Mouse (Mus musculus) heart, postnatal 0 days (tissue): Measurements from ENCODE around the gene Trio.

Experiments
- CTCF ChIP-seq: IDR thresholded peaks from 2 replicates; pipeline ENCODE4 v1.5.1; 2016; ENCODE audit warnings: antibody characterized with exemption, control low read depth, low read depth
- EP300 ChIP-seq: IDR thresholded peaks from 2 replicates; pipeline ENCODE4 v1.6.1; 2016; ENCODE audit warnings: antibody characterized with exemption, low read depth

DNA sequence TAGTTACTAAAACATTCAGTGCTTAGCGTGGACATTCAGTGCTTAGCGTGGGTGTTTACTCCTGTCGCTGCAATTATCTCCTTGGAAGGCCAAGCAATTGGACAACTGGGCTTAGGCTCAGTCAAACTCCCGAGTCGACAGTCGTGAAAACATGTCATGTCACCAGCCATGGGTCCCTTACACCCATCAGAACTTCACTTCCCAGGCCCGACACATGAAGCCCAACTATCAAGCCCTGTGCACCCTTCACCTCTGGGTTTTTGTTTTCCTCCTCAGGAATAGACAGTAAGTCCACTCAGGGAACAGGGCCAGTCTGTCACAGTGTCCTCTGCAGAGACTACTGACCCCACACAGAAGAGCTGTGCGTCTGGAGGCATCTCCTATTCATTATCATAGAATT is 84.2 kb downstream of the Trio start:
- TF ChIP-seq CTCF (no peak), EP300 (no peak)
